ENCODE assay signal across 10 mouse cellular contexts in the genomic region with DNA sequence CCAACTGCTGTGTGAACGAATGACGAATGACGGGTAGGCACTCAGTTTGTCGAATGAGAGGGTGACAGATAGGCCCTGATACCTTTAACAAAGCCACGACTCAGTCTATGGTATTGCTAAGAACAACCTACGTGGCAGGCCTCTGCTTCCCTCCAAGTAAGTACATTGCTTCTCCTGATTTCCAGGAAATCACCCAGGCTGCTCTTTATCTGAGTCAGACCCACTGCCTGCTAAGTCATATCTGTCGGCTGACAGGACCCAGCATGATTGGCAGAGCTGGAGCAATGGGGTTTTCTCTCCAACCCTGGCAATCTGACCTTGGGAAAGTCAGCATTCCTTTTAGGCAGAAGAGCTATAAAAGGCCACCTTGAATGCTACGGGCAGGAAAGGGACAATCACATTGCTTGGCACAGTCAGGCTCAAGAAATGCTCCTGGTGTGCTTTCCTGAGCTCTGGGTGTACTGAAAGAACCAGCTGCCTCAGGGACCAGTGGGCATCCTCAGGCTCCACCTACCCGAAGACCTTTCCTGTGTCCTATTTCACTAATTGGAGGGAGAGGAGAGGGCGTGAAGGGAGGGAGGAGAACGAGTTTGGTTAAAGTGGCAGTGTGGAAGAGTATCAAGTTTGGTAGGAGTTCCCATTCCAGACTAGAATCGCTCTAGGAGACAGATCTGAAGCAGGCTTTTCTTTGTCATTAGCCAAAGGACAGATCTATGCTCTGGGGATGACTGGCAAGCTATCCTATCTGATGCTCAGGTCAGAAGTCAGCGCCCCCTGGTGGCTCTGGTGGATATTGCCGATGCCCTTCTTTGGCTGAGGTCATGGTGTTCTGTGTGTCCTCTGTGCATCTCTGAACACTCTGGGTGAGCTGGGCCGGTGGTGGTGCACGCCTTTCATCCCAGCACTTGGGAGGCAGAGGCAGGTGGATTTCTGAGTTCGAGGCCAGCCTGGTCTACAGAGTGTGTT. TPM values are rescaled to one million over a fixed set of nuclear protein-coding genes. Genes with fewer than 3 reads are reported as not detected.
A peak's percentile ranks its signal among the peaks of the same experiment; 100 is the strongest.
DNase-seq lines count a peak whose midpoint lies in the region; ATAC-seq lines count a peak whose summit lies in the region.
"Had no signal": no experiment of that assay in that cellular context is flagged by ENCODE, and none has a peak within 500 bp of the region (broad histone marks: within the 10 kb centered on the region; RNA-seq: fewer than 3 reads in every experiment).

No protein-coding gene starts in this region.

- H3K4me3 ChIP-seq in forebrain, embryonic 11.5 days (ENCODE audit: low read depth, low read length), result no peak overlapping the region
- no peak overlapping the region for H3K4me3 ChIP-seq in forebrain, embryonic 13.5 days
- no peak overlapping the region for H3K4me3 ChIP-seq in stomach, embryonic 15.5 days (replicated peaks)
- H3K4me3 ChIP-seq: limb, embryonic 13.5 days had no signal

- H3K27ac ChIP-seq in forebrain, embryonic 11.5 days (ENCODE audit: low read depth, low read length), result no peak overlapping the region
- H3K27ac ChIP-seq in forebrain, embryonic 13.5 days, result no peak overlapping the region
- no peak overlapping the region for H3K27ac ChIP-seq in stomach, embryonic 15.5 days
- H3K27ac ChIP-seq: limb, embryonic 13.5 days had no signal

- no peak overlapping the region for H3K4me2 ChIP-seq in forebrain, embryonic 11.5 days (ENCODE audit: low read depth, low read length, severe bottlenecking)
- H3K4me2 ChIP-seq in forebrain, embryonic 13.5 days, result no peak overlapping the region
- H3K4me2 ChIP-seq in stomach, embryonic 15.5 days, result no peak overlapping the region
- H3K4me2 ChIP-seq: limb, embryonic 13.5 days had no signal

- no peaks in the 10 kb centered on the region for H3K9me3 ChIP-seq in forebrain, embryonic 11.5 days (ENCODE audit: control insufficient read depth, low read length)
- no peaks in the 10 kb centered on the region for H3K9me3 ChIP-seq in forebrain, embryonic 13.5 days (replicated peaks)
- H3K9me3 ChIP-seq in stomach, embryonic 15.5 days, result no peaks in the 10 kb centered on the region
- H3K9me3 ChIP-seq: limb, embryonic 13.5 days had no signal

- no peak overlapping the region for H3K9ac ChIP-seq in forebrain, embryonic 11.5 days (ENCODE audit: low read length)
- H3K9ac ChIP-seq in forebrain, embryonic 13.5 days, result no peak overlapping the region
- no peak overlapping the region for H3K9ac ChIP-seq in stomach, embryonic 15.5 days
- H3K9ac ChIP-seq: limb, embryonic 13.5 days had no signal

- DNase-seq in forebrain, embryonic 11.5 days (ENCODE audit: low spot score), result peak; percentile 84
- DNase-seq in ES-CJ7 (ENCODE audit: low read depth, low spot score), result peak; percentile 86
- peak; percentile 64 for DNase-seq in cerebellum, adult 11-12 months
- DNase-seq in gastrocnemius, postnatal 14 days, result peak; percentile 37
- peak; percentile 49 to 76 for DNase-seq in kidney, postnatal 36 days

- H3K4me1 ChIP-seq in forebrain, embryonic 11.5 days (replicated peaks; ENCODE audit: control insufficient read depth, insufficient read depth, low read length), result no peaks in the 10 kb centered on the region
- peaks cover 4% of the 10 kb centered on the region; the same call in 1 of the 2 replicates for H3K4me1 ChIP-seq in forebrain, embryonic 13.5 days
- no peaks in the 10 kb centered on the region for H3K4me1 ChIP-seq in stomach, embryonic 15.5 days

- no peak for ATAC-seq in forebrain, embryonic 11.5 days (replicated peaks; ENCODE audit: low FRiP score)
- ATAC-seq in forebrain, embryonic 13.5 days, result no peak
- ATAC-seq in megakaryocyte-erythroid progenitor cell, adult 5-6 weeks (replicated peaks; ENCODE audit: low FRiP score, low TSS enrichment, poor library complexity, severe bottlenecking), result peak; percentile 91
- peak; percentile 84 for ATAC-seq in stomach, embryonic 15.5 days (ENCODE audit: insufficient read depth, low FRiP score, low read depth)

- 67% methylated on average over 17 of the region's 17 CpGs for WGBS in forebrain, embryonic 11.5 days
- WGBS in forebrain, embryonic 13.5 days, result 67% methylated on average over 17 of the region's 17 CpGs
- WGBS in stomach, embryonic 15.5 days, result 59% methylated on average over 17 of the region's 17 CpGs

- no peaks in the 10 kb centered on the region for H3K27me3 ChIP-seq in forebrain, embryonic 11.5 days (ENCODE audit: control insufficient read depth, insufficient read depth, low read length)
- no peaks in the 10 kb centered on the region for H3K27me3 ChIP-seq in forebrain, embryonic 13.5 days
- H3K27me3 ChIP-seq in stomach, embryonic 15.5 days (replicated peaks), result no peaks in the 10 kb centered on the region
- H3K27me3 ChIP-seq: limb, embryonic 13.5 days had no signal

- H3K36me3 ChIP-seq in forebrain, embryonic 11.5 days (ENCODE audit: control insufficient read depth, insufficient read depth, low read length), result no peaks in the 10 kb centered on the region
- H3K36me3 ChIP-seq in forebrain, embryonic 13.5 days (ENCODE audit: poor library complexity, severe bottlenecking), result no peaks in the 10 kb centered on the region
- H3K36me3 ChIP-seq in stomach, embryonic 15.5 days, result no peaks in the 10 kb centered on the region
- H3K36me3 ChIP-seq: G1E; limb, embryonic 13.5 days had no signal

- intact Hi-C loops in gastrocnemius, postnatal 14 days (cut with DNase I; ENCODE audit: low total_unique reads), result no loop called here

RNA-seq across cellular contexts. Expression of a gene that starts 14.6 kb away (rescaled TPM):
- polyA plus RNA-seq in forebrain, embryonic 11.5 days (2014; fragmentation: Nextera tagmentation; extraction: Ambion mirVana), result not detected in 2 replicates
- not detected in 2 replicates for polyA plus RNA-seq in forebrain, embryonic 13.5 days (2015; fragmentation: Nextera tagmentation; extraction: Ambion mirVana)
- not detected for total RNA-seq in gastrocnemius, postnatal 14 days (2021)
- total RNA-seq in megakaryocyte-erythroid progenitor cell, adult 5-6 weeks (2014; fragmentation: Nextera tagmentation), result not detected in 2 replicates
- total RNA-seq in megakaryocyte-erythroid progenitor cell, adult 5-6 weeks (2017), result not detected in 2 replicates
- not detected in 2 replicates for polyA plus RNA-seq in stomach, embryonic 15.5 days (2015; fragmentation: Nextera tagmentation; extraction: Ambion mirVana)
- total RNA-seq: G1E had no signal
- polyA plus RNA-seq: G1E; limb, embryonic 13.5 days had no signal

Comparison
In these comparisons a context has a peak if more than half of its experiments do, and no peak if none do; other contexts are left out.
1. ATAC-seq: peak in megakaryocyte-erythroid progenitor cell, adult 5-6 weeks (single experiment) and stomach, embryonic 15.5 days (single experiment); none in forebrain, embryonic 11.5 days (single experiment) and forebrain, embryonic 13.5 days (single experiment).
2. Peak in every context shown above with its lines, with median percentiles within 50 percentile points of each other: DNase-seq.